Mouse (Mus musculus) stomach, postnatal 0 days (tissue): ENCODE measurements around the gene Olfr643. TPM values are rescaled to one million over a fixed set of nuclear protein-coding genes. Genes with fewer than 3 reads are reported as not detected.

Experiments
- ATAC-seq: fragments of 200-750 bp; cut with Nextera tagmentation; 2 replicates; pipeline ENCODE4 v1.8.0; 2017; ENCODE audit not compliant: low FRiP score, low TSS enrichment
- DNase-seq: peaks from one replicate; pipeline ENCODE4 v3.0.0-alpha.2; 2016; ENCODE audit warnings: low spot score
- H3K27ac ChIP-seq: fragments of 300-500 bp; sonication (generic); replicated peaks from 2 replicates; pipeline ENCODE4 v1.5.1; 2014; ENCODE audit warnings: mild to moderate bottlenecking, control low read depth
- H3K27me3 ChIP-seq: fragments of 300-500 bp; sonication (generic); 2 replicates; pipeline ENCODE4 v1.6.1; 2014; ENCODE audit warnings: low read length; ENCODE audit not compliant: control insufficient read depth, insufficient read depth
- H3K36me3 ChIP-seq: fragments of 300-500 bp; sonication (generic); 2 replicates; pipeline ENCODE4 v1.6.1; 2014; ENCODE audit warnings: low read length, mixed read lengths; ENCODE audit not compliant: control insufficient read depth, insufficient read depth
- H3K4me1 ChIP-seq: fragments of 300-500 bp; sonication (generic); replicated peaks from 2 replicates; pipeline ENCODE4 v1.6.1; 2014; ENCODE audit warnings: antibody characterized with exemption; ENCODE audit not compliant: control insufficient read depth, insufficient read depth
- H3K4me2 ChIP-seq: fragments of 300-500 bp; sonication (generic); replicated peaks from 2 replicates; pipeline ENCODE4 v1.6.1; 2014; ENCODE audit warnings: low read depth, mild to moderate bottlenecking, control low read depth, moderate library complexity
- H3K4me3 ChIP-seq: fragments of 300-500 bp; sonication (generic); 2 replicates; pipeline ENCODE4 v1.5.1; 2014; ENCODE audit warnings: low read depth, low read length, control low read depth
- H3K9ac ChIP-seq: fragments of 300-500 bp; sonication (generic); 2 replicates; pipeline ENCODE4 v1.6.1; 2014; ENCODE audit warnings: mild to moderate bottlenecking, low read length, control low read depth, mixed read lengths
- H3K9me3 ChIP-seq: fragments of 300-500 bp; sonication (generic); 2 replicates; pipeline ENCODE4 v1.6.1; 2016; ENCODE audit warnings: low read length; ENCODE audit not compliant: control insufficient read depth
- CTCF ChIP-seq: IDR thresholded peaks from 2 replicates; pipeline ENCODE4 v1.5.1; 2016; ENCODE audit warnings: antibody characterized with exemption, low read depth, mild to moderate bottlenecking, moderate library complexity
- EP300 ChIP-seq: optimal IDR thresholded peaks from 2 replicates; pipeline ENCODE3; 2016; ENCODE audit warnings: antibody characterized with exemption
- WGBS: fragments of 180-500 bp; shearing (Covaris S2); extraction: QIAGEN DNeasy Blood & Tissue Kit; methylation state at CpG from one replicate; pipeline ENCODE4 v1.1.7; 2014; 5-methylcytosine and 5-hydroxymethylcytosine counted together
- polyA plus RNA-seq: library from polyadenylated mRNA; unstranded; fragments of >200 nt; fragmentation: Nextera tagmentation; extraction: Ambion mirVana; gene quantifications from 2 replicates; pipeline ENCODE4 v1.2.1, GENCODE M21; 2015

The Olfr643 gene
- polyA plus RNA-seq, 1 experiment from 2014 or later, result not detected

- Histone ChIP-seq H3K4me3 (no peak overlapping the region), H3K4me2 (no peak overlapping the region), H3K9ac (no peak overlapping the region), H3K9me3 (no peaks in the 10 kb centered on the region), H3K27ac (no peak overlapping the region), H3K36me3 (no peaks in the 10 kb centered on the region), H3K27me3 (no peaks in the 10 kb centered on the region), H3K4me1 (no peaks in the 10 kb centered on the region)
- ATAC-seq (no peak), DNase-seq (no peak)
- 76% methylated on average over 6 of the region's 6 CpGs for WGBS
- no peak; the same call in 1 of the 2 replicates for TF ChIP-seq CTCF
- no peak for TF ChIP-seq EP300
Observed at GRCm38 (mm10) chr7:104167105-104167504, 29.9 kb upstream of the Olfr643 start.

- Histone ChIP-seq H3K9ac (no peak within 1 kb of the TSS), H3K4me3 (no peak within 1 kb of the TSS), H3K4me2 (no peak within 1 kb of the TSS), H3K4me1 (no peaks in the 10 kb centered on the region), H3K9me3 (no peaks in the 10 kb centered on the region), H3K36me3 (no peaks in the 10 kb centered on the region), H3K27me3 (no peaks in the 10 kb centered on the region), H3K27ac (no peak within 1 kb of the TSS)
- ATAC-seq, result no peak
- TF ChIP-seq CTCF (no peak), EP300 (no peak)
- 84% methylated on average over 2 of the region's 2 CpGs for WGBS
- DNase-seq, result no peak
Observed at GRCm38 (mm10) chr7:104150456-104150855, 13.3 kb upstream of the Olfr643 start, which contains the start of gene Ubqlnl. TSS of gene Ubqlnl (minus strand) at chr7:104150556.

DNA sequence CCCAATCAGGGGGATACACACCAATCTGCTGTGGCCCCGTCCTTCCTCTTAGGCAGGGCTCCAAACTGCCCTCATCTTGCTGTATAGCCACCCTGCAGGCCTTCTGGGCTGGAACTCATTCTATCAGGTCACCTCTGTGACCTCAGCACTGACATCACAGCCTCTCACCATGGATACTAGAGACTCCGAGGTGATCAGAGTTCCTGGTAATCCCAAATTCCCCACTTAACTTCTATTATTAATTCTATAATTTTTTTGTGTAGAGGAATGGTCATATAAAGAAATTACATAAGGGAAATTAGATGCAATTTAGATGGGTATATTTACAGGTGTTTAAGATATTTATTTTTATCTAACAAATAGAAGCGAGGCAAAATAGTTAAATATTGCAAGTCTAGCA lies 6.0 kb upstream of the Olfr643 start, which contains the start of gene Ubqln3:
TSS of gene Ubqln3 (minus strand) at position 101 of the 400 bp plus-strand sequence.
- no peak for TF ChIP-seq CTCF
- TF ChIP-seq EP300, result no peak
- H3K9me3 ChIP-seq, result no peaks in the 10 kb centered on the region
- no peaks in the 10 kb centered on the region for H3K36me3 ChIP-seq
- DNase-seq, result no peak
- no peaks in the 10 kb centered on the region for H3K4me1 ChIP-seq
- 75% methylated on average over 3 of the region's 3 CpGs for WGBS
- no peak within 1 kb of the TSS for H3K4me3 ChIP-seq
- H3K27ac ChIP-seq, result no peak within 1 kb of the TSS
- ATAC-seq, result no peak
- no peaks in the 10 kb centered on the region for H3K27me3 ChIP-seq
- no peak within 1 kb of the TSS for H3K4me2 ChIP-seq
- no peak within 1 kb of the TSS for H3K9ac ChIP-seq

DNA sequence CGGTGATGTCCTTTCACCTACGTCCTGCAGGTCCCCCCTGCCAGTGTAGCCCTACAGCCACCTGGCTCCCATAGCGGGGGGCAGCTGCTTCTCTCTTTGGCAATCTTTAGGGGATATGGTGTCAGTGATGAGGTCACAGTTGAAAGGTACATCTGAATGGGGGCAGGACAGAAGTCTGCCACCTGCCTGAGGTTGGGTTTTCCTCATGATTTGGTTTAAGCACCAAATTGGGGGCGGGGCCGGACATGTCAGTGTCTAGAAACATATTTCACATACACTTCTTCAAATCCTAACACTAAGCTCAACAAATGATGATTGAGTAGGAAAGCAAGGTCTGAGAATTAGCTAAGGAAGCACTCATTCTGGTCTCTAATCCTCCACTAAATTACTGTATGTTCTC lies 7.5 kb downstream of the Olfr643 start, which contains the start of gene Ubqln5:
TSS of gene Ubqln5 (minus strand) at position 101 of the 400 bp plus-strand sequence.
- Histone ChIP-seq H3K4me3 (no peak within 1 kb of the TSS), H3K27ac (no peak within 1 kb of the TSS), H3K4me1 (no peaks in the 10 kb centered on the region), H3K9ac (no peak within 1 kb of the TSS), H3K36me3 (no peaks in the 10 kb centered on the region), H3K9me3 (no peaks in the 10 kb centered on the region), H3K27me3 (no peaks in the 10 kb centered on the region), H3K4me2 (no peak within 1 kb of the TSS)
- TF ChIP-seq EP300, result no peak
- no peak for TF ChIP-seq CTCF
- ATAC-seq, result no peak
- no peak for DNase-seq
- whole genome bisulfite sequencing, result 89% methylated on average over 5 of the region's 5 CpGs

DNA sequence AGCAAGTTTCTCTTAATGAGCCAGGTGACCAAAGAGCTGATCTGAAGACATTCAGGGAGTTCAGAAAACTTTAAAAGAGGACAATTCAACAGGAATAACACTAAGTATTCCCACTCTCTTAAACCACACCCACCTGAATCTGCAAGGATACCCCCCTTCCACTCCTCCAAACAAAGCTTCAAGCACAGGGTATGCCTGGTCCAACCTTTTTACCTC lies 32.5 kb downstream of the Olfr643 start, which contains the start of gene Olfr646:
TSS of gene Olfr646 (plus strand) at position 117 of the 216 bp plus-strand sequence.
- Histone ChIP-seq H3K4me3 (no peak within 1 kb of the TSS), H3K9me3 (no peaks in the 10 kb centered on the region), H3K27me3 (no peaks in the 10 kb centered on the region), H3K36me3 (no peaks in the 10 kb centered on the region), H3K4me1 (no peaks in the 10 kb centered on the region), H3K4me2 (no peak within 1 kb of the TSS), H3K9ac (no peak within 1 kb of the TSS), H3K27ac (no peak within 1 kb of the TSS)
- TF ChIP-seq EP300, result no peak
- no peak for TF ChIP-seq CTCF
- ATAC-seq, result no peak
- no peak for DNase-seq

DNA sequence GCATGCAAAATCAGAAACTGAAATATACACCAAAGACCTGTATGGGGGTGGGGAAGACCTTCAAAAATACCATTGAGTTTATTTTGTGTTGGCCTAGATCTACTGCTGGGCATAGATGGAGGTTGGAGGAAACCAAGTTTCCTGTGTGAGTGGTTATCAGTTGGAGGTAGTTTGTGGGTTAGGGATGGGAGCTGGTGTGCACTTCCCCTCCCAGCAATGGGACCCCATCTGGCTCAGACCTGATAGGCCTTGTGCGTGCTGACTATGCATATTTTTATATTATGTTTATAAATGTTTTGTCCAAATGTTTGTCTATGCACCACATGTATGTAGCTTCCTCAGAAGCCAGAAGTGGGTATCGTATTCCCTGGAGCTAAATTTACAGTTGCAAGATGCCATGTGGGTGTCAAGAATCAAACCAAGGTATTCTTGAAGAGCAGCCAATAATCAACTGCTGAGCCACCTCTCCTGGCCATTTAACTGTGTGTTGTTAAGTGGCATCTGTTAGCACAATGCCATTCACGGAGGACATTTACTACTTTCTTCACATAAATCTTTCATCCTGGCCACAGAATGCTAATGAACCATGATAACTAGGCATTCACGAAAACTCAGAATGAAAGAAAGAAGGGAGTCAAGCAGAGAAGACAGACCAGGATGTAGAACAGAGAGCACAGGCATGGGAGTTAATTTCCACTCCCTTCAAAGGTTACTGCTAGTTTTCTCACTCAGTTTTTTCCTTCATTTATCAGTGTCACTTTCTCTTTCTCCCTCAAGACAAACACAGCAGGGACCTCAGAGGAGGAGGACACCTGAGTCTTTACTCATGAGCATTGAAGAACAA lies 33.1 kb downstream of the Olfr643 start:
- H3K36me3 ChIP-seq, result no peaks in the 10 kb centered on the region
- H3K4me2 ChIP-seq, result no peak overlapping the region
- no peak for ATAC-seq
- no peak for TF ChIP-seq EP300
- TF ChIP-seq CTCF, result no peak
- H3K9ac ChIP-seq, result no peak overlapping the region
- H3K27ac ChIP-seq, result no peak overlapping the region
- H3K4me1 ChIP-seq, result no peaks in the 10 kb centered on the region
- 51% methylated on average over 4 of the region's 4 CpGs for WGBS
- H3K27me3 ChIP-seq, result no peaks in the 10 kb centered on the region
- no peak overlapping the region for H3K4me3 ChIP-seq
- no peak for DNase-seq
- no peaks in the 10 kb centered on the region for H3K9me3 ChIP-seq
